In the genomic region with DNA sequence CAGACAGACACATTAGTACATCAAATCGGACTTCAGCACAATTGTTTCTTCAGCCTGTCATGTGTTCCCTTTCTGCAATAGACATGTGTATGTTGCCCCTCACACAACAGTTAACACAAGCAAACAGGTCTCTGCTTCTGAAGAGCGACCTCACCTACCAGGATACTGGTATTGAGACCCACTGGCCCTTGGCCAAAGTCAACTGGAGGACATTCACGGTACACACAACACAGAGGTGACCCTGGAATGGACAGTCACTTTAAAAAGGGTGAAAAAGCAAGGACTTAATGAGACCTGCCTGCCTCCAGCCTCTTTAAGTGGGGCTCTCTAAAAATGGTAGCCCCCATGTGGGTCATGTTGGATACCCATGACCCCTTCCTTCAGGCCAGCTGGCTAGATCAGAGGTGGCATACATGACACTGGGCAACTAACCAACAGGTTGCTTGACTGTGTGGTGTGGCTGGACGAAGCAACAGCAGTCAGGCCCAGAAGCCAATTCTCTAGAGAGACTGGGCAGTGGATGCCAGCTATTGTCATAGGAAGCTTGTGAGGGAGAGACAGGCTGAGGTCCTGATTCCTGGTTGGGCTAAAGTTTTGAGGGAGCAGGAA, we compare ENCODE assay signal across 22 mouse cellular contexts.
DNase-seq lines count a peak whose midpoint lies in the region; ATAC-seq and TF ChIP-seq lines count a peak whose summit lies in the region.
"Had no signal": no experiment of that assay in that cellular context is flagged by ENCODE, and none has a peak within 500 bp of the region (broad histone marks: within the 10 kb centered on the region; RNA-seq: fewer than 3 reads in every experiment).

No protein-coding gene starts in this region.

- no peak for TF ChIP-seq CTCF in olfactory bulb, adult 2 months (IDR thresholded peaks at IDR 0.05; ENCODE audit: insufficient read depth, low read depth, low read length)

- peaks cover 12% of the 10 kb centered on the region for H3K27me3 ChIP-seq in megakaryocyte, embryonic 14.5 days (replicated peaks)
- no peaks in the 10 kb centered on the region for H3K27me3 ChIP-seq in heart, embryonic 15.5 days
- peaks cover 12% of the 10 kb centered on the region for H3K27me3 ChIP-seq in hindbrain, embryonic 10.5 days (ENCODE audit: insufficient read depth, poor library complexity, severe bottlenecking)
- H3K27me3 ChIP-seq: limb, embryonic 15.5 days had no signal

- H3K4me2 ChIP-seq in heart, embryonic 15.5 days, result no peak overlapping the region
- H3K4me2 ChIP-seq: hindbrain, embryonic 14.5 days; limb, embryonic 15.5 days; midbrain, embryonic 12.5 days had no signal

- no peak for TF ChIP-seq POLR2A in olfactory bulb, adult 2 months (IDR thresholded peaks at IDR 0.05; ENCODE audit: insufficient read depth, low read depth, low read length)

- H3K27ac ChIP-seq in heart, embryonic 15.5 days, result peak overlapping the region; percentile 85
- H3K27ac ChIP-seq in olfactory bulb, adult 2 months (ENCODE audit: insufficient read depth, low read depth, low read length), result peak overlapping the region; percentile 10; the same call in 1 of the 2 replicates
- no peak overlapping the region for H3K27ac ChIP-seq in hindbrain, embryonic 10.5 days
- H3K27ac ChIP-seq: forebrain, embryonic 10.5 days; hindbrain, embryonic 14.5 days; kidney, postnatal 0 days; left cerebral cortex, adult 2 months; limb, embryonic 15.5 days; midbrain, embryonic 12.5 days had no signal

- peaks cover 81% of the 10 kb centered on the region for H3K4me1 ChIP-seq in megakaryocyte, embryonic 14.5 days
- H3K4me1 ChIP-seq in heart, embryonic 15.5 days (replicated peaks), result peaks cover 22% of the 10 kb centered on the region
- peaks cover 20% of the 10 kb centered on the region for H3K4me1 ChIP-seq in olfactory bulb, adult 2 months (ENCODE audit: control insufficient read depth, insufficient read depth, low read length)
- H3K4me1 ChIP-seq in hindbrain, embryonic 10.5 days (replicated peaks), result 0 out of 2 replicates have a peak, but pooled peaks cover 4% of the 10 kb centered on the region
- H3K4me1 ChIP-seq: forebrain, embryonic 10.5 days; midbrain, embryonic 12.5 days had no signal

- H3K4me3 ChIP-seq in megakaryocyte, embryonic 14.5 days (replicated peaks), result peak overlapping the region; percentile 31
- no peak overlapping the region for H3K4me3 ChIP-seq in heart, embryonic 15.5 days
- H3K4me3 ChIP-seq in olfactory bulb, adult 2 months (ENCODE audit: insufficient read depth, low read depth, low read length), result no peak overlapping the region
- no peak overlapping the region for H3K4me3 ChIP-seq in hindbrain, embryonic 10.5 days
- H3K4me3 ChIP-seq: forebrain, embryonic 10.5 days; left cerebral cortex, adult 2 months; limb, embryonic 15.5 days; midbrain, embryonic 12.5 days had no signal

- H3K9me3 ChIP-seq in megakaryocyte, embryonic 14.5 days, result no peaks in the 10 kb centered on the region
- no peaks in the 10 kb centered on the region for H3K9me3 ChIP-seq in heart, embryonic 15.5 days (replicated peaks)
- no peaks in the 10 kb centered on the region for H3K9me3 ChIP-seq in hindbrain, embryonic 10.5 days
- H3K9me3 ChIP-seq: forebrain, embryonic 10.5 days; limb, embryonic 15.5 days; midbrain, embryonic 12.5 days had no signal

- DNase-seq in adrenal gland, postnatal 10 days, result peak; percentile 46
- no peak for DNase-seq in adrenal gland, postnatal 4 days (ENCODE audit: low spot score in 2 of 2)
- no peak for DNase-seq in hindbrain, embryonic 10.5 days (ENCODE audit: low spot score)
- DNase-seq in thymus, postnatal 0 days (ENCODE audit: low spot score), result no peak
- DNase-seq: gastrocnemius, postnatal 14 days; kidney, adult 18-20 months; lung, adult 18-20 months; retina, postnatal 1 day; right cerebral cortex, postnatal 25 days; thymus, postnatal 25 days had no signal

- no peak for ATAC-seq in megakaryocyte, adult 5-6 weeks (ENCODE audit: poor library complexity, severe bottlenecking)
- no peak for ATAC-seq in heart, embryonic 15.5 days (replicated peaks; ENCODE audit: insufficient number of reproducible peaks, insufficient read depth, low FRiP score, low read depth)
- ATAC-seq: forebrain, embryonic 16.5 days; inflammation-experienced regulatory T-cells, adult 6 months had no signal

- no peak overlapping the region for H3K9ac ChIP-seq in heart, embryonic 15.5 days
- H3K9ac ChIP-seq: hindbrain, embryonic 14.5 days; limb, embryonic 15.5 days; midbrain, embryonic 12.5 days had no signal

- 56% methylated on average over 4 of the region's 4 CpGs for WGBS in heart, embryonic 15.5 days
- 72% methylated on average over 4 of the region's 4 CpGs for WGBS in olfactory bulb, adult 2 months
- 85% methylated on average over 4 of the region's 4 CpGs for WGBS in hindbrain, embryonic 10.5 days

- H3K36me3 ChIP-seq in megakaryocyte, embryonic 14.5 days (replicated peaks; ENCODE audit: low read length), result no peaks in the 10 kb centered on the region
- no peaks in the 10 kb centered on the region for H3K36me3 ChIP-seq in heart, embryonic 15.5 days
- H3K36me3 ChIP-seq in hindbrain, embryonic 10.5 days, result no peaks in the 10 kb centered on the region
- H3K36me3 ChIP-seq: forebrain, embryonic 10.5 days; limb, embryonic 15.5 days; midbrain, embryonic 12.5 days had no signal
